Mouse (Mus musculus) layer of hippocampus, adult 18-20 months (tissue): ENCODE data around the gene Gm10974. TPM values are rescaled to one million over a fixed set of nuclear protein-coding genes. Genes with fewer than 3 reads are reported as not detected.

Experiments
- DNase-seq, 2 experiments: peaks; one replicate each; pipeline ENCODE4 v3.0.0; 2022; ENCODE audit warnings: low spot score in 2 of 2
- microRNA-seq, 2 experiments: library from miRNA; unstranded; fragments of <30 nt; microRNA quantifications; one replicate each; pipeline ENCODE4 v1.2.0; 2021
- total RNA-seq, 2 experiments: library from RNA; stranded (reverse); gene quantifications; 2 replicates each; pipeline ENCODE4 v1.2.3; 2021

Gm10974 gene
- total RNA-seq, 2 experiments from 2014 or later, result not detected

DNA sequence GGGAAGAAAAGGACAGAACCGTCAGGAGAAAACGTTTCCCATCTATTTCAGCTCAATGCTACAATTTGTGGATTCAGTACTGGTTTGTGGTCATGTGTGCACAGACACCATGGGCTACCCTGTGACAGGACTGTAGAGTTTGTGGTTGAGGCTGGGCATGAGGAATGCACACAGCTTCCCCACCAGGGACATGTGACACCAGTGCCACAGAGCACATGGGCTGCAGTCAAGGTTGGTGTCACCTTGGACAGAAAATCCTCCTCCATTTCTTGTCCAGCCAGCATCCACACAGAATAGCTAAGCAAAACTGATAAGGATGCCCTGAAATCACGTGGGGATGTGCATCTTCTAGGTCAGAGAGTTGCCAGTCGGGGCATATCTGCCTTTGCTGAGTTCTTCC, 39.1 kb downstream of the Gm10974 start:
- no peak for DNase-seq

DNA sequence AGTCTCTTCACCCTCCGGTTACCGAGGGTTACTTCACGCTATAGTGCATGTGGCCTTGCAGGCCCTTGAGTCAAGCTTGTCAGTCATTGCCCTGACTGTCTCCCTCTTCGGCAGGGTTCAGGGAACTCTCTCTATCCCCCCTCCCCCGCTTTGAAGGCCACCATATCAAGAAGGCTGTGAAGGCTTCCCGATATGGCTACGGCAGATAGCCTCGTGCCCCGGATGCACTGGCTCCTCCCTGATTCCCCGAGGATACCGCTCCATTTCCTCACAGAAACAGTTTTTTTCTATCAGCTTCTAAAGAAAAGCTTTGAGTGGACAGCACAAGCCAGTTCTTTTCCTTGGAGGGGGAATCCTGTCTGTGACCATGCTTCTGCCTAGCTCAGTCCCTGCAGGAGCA, 39.8 kb downstream of the Gm10974 start:
- DNase-seq, result no peak

DNA sequence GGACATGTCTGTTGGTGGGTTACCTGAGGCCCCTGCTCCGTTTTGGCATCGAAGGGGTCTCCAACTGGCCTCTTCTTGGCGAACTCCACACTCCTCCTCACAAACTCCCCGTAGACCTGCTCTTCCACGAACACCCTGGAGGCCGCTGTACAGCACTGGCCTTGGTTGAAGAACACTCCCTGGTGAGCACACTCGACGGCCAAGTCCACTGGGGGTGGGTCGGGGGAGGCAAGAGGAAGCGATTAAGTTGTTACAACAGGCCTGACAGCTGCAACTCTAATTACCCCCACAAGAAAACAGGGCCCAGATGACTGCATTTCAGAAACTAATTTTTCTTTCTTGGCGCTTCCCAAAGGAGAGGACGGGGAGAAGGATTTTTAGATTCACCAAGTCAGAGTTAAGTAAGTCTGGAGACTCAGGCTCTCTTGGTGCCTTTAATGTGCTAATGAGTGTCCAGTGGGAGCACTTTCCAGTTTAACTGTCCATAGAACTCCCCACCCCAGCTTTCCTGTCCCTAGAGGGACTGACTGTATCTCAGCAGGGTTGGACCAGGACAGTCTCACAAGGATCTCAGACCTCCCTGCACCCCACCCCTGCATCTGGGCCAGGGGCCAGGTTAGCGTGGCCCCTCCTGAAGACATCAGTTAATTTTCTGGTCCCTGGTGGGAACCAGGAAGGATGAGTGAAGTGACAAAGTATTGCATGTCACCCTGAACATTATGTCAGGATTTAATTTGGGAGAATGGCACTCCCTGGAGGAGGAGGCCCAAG, 40.4 kb downstream of the Gm10974 start:
- no peak for DNase-seq

DNA sequence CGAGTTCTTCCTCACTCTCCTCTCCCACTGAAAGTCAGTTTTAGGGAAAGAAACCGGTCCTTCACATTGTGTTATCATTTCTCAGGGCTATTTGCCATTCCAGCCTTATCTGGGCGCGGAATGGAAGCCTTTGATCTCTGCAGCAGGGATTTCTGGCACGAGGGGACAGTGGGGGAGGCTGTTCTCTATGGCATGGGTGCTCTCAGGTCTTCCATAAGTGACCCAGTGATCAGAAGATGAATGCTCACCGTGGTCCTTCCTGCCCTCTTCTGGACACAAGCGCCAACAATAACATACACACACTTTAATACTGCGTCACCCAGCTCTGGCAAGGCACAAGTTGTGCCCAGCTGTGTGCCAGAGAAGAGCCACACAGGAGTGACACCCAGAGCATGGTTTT, 41.3 kb downstream of the Gm10974 start:
- DNase-seq, result no peak

DNA sequence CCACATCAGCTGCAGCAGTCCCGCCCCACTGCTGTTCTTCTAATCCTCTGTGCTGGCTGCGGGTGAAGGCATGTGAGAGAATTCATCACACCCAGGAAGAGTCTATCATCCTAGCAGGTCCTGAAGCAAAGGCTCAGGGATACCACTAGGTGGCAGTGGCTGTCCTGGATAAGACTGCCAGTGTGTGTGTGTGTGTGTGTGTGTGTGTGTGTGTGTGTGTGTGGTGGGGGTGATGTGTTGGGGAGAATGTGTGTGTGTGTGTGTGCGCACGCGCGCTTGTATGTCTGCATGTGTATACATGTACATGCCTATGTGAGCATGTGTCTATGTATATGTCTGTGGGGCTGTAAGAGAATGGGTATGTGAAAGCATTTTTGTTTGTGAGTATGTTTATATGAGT, 43.7 kb downstream of the Gm10974 start:
- peak in 1 of 2 experiments; percentile 7 for DNase-seq

DNA sequence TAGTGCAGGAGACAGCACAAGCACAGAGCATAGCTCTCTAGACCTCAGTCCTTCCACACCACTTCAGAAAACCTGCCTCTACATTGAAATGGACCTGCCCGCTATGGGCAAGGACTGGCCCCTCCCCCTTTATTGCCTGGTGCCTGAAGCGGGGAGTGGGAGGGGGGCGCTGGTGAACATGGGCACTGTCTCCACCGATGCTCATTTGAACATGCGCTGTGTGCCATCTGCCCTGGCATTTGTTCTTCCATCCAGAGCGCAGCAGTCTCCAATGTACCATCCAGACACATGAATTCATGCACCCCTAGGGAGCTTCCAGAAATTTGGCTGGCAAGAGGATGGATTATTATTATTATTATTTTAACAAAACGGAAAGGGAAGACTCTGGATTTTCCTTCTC, 47.4 kb downstream of the Gm10974 start:
- DNase-seq, result no peak

DNA sequence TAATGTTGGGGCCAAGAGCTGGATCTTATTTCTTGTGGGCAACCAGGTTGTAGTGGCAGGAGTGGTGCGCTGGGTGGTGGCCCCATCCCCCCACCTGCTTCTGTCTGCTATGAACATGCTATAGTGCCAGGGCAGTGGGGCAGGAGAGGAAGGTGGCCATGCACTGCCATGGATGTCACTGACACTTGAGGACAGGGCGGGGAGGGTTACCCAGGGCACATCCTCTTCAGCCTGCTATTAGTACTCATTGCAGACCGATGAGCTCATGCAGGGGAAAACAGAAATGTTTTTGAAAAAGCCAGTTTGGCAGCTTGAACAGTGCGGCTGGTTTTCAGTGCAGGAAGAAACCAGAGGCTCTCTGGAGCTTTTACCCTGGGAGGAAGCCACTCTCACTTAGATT, 51.1 kb downstream of the Gm10974 start:
- no peak for DNase-seq

DNA sequence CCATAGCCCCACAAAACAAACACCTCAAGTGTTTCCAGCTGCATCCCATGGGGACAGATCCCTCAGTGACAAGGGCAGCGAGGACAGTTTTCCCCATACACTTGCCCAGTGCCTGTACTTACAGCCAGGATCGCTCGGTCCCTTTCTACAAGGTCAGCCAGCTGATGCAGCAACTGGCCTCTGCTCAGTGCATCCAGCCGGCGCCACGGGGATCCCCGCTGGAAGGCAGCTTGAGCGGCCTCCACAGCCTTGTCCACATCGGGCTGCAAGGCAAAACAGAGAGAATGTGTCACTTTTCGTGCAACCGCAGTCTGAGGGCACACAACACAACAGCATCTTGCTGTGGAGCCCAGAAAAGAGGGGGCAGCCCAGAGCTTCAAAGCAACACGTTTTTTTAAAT, 53.3 kb downstream of the Gm10974 start:
- DNase-seq, result no peak

DNA sequence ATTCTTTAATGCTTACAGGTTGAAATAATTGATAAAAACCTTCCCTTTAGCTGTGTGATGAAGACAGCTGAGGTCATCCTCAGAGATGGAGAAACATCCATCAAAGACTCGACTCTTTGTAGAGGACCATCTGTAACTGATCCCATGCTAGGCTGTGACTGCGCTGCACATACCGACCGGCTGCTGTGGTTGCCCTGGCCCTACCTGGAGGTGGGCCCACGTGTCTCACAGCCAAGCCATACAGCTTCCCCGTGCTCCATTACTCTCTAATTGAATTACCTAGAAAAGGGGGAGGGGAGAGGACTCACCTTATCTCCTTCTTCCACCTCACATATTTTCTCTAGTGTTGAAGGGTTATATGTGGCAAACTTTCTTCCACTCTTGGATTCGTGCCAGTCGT, 56.2 kb downstream of the Gm10974 start:
- no peak for DNase-seq

DNA sequence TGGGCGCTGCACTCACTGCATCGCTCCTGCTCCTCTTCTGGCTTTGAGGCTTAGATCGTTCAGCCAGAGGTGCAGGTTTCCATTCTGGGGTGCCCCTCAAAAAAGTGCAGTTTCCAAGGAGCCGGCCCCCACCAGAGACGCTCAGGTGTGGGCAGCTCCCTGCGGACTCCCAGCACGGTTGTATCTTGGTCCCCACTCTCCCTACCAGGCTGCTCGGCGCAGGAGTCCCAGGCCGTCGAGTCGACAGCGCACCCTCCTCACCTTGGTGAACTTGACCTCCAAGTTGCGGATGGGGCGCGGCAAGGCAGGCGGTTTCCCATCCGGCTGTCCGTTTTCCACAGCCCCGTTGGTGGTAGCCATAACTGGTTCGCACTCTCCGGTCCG, 61.3 kb downstream of the Gm10974 start:
- DNase-seq, result no peak

DNA sequence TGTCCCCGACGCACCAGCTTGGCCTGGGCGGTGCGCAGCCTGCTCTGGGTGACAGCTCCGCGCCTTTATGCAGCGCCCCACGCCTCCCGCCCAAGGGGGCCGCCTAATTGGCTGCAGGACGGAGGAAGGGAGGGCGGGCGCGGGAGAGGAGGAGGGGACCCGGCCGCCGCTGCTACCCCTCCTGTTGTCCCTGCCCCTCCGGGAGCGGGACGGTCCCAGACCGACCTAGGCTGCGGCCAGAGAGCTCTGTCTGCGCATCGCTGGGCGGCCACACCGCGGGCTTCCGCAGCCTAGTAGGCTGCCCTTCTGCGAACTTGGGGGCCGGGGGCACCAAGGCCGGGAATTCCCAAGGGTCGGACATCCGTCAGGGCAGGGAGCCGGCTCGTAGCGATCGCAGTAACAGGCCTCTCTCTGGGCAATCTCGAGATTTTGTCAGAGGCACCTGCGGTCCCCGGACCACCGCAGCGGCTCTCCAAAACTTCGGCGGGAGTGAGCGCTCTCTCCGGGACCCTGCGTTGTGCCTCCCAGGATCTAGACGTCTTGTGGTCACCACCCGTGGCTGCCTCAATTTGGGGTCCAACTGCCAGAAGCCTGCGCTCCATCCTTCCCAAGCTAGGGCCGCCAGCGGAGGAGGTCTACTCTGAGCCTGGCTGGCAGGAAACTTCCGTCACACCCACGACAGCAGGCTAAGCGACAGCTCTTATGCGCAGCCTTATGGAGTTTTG, 61.9 kb downstream of the Gm10974 start, which contains the start of gene Aldh1a3:
Gene Aldh1a3, minus strand, starts transcription at position 81 of the 725 bp plus-strand sequence.
- DNase-seq, result peak; percentile 4 to 31

DNA sequence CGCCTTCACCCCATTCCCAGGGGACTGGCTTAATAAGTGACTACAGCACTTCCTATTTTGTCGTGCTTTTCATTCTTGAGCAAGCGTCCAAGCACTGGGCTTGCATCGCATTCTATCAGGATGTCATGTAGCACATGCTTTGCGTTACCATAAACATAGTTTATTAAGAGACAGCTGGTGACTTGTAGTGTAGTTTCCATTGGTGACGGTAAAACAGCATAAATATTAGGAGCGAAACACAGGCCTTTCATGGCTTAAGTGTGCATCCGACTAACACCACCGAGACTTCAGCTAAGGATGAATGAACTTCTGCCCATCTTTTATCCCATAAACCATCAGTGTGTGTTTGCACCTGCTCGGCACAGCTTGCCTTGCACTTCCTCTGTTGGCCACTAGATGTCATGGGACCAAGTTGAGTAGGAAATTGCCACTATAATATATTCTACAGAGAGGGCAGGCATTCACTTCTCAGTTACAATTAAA, 68.8 kb downstream of the Gm10974 start:
- DNase-seq, result peak; percentile 31 to 85

Small RNAs within 50 kb of the gene (microRNA-seq; reads per million reads assigned to microRNA genes)
- gene Mir7057, result 0 reads per million in 2 experiments

Other genes starting within 250 kb of the Gm10974 start
- gene Lrrk1, start 22.4 kb downstream of the Gm10974 start, total RNA-seq, result 1 to 10 TPM; 1.9 to 2.7 TPM
- gene Aldh1a3, start 61.6 kb downstream of the Gm10974 start, total RNA-seq, result 1 to 10 TPM; 1.3 to 1.4 TPM